Mouse (Mus musculus): ENCODE results near the gene Crlf1. TPM values are rescaled to one million over a fixed set of nuclear protein-coding genes. Genes with fewer than 3 reads are reported as not detected.

Crlf1 gene
- total RNA-seq, 2 experiments from 2014 or later: 2.5 to 3.7 TPM

DNA sequence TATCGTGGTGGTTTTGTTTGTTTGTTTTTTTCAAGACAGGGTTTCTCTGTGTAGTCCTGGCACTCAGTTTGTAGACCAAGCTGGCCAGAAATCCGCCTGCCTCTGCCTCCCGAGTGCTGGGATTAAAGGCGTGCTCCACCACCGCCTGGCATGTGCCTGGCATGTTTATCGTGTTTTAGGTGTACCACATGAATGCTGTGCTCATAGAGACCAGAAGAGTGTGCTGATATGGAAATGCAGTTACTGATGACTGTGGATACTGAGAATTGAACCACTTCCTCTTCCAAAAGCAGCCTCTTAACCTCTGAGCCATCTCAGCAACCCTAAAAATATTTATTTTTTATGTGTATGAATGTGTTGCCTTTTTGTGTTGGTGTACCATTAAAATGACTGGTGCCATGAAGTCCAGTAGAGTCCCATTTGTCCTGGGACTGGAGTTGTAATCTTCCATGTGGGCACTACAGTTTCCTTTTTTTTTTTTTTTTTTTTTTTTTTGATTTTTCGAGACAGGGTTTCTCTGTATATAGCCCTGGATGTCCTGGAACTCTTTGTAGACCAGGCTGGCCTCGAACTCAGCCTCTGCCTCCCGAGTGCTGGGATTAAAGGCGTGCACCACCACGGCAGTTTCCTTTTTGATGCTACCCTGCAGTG, 19.4 kb downstream of the Crlf1 start:
- no peak for ATAC-seq (replicated peaks; ENCODE audit: low FRiP score, poor library complexity, severe bottlenecking)

DNA sequence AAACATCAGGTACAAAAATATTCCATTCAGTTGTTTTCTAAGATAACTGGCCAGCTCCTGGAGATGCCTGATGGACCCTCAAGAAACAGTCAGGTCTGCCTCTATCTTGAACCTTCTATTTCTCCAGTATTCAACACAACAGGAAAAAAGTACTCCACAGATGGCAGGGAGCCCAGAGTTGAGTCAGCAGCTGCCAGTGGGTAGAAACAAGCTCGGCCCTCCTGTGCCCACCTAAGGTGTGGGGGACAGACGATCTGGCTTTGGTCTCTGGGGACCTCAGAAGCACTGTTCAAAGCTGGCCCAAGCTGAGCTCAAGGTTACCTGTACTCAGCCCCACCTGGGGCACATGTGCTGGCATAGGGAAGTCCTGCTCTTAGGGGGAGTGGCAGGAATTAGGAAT, 20.5 kb downstream of the Crlf1 start:
- ATAC-seq (replicated peaks; ENCODE audit: low FRiP score, poor library complexity, severe bottlenecking): no peak

DNA sequence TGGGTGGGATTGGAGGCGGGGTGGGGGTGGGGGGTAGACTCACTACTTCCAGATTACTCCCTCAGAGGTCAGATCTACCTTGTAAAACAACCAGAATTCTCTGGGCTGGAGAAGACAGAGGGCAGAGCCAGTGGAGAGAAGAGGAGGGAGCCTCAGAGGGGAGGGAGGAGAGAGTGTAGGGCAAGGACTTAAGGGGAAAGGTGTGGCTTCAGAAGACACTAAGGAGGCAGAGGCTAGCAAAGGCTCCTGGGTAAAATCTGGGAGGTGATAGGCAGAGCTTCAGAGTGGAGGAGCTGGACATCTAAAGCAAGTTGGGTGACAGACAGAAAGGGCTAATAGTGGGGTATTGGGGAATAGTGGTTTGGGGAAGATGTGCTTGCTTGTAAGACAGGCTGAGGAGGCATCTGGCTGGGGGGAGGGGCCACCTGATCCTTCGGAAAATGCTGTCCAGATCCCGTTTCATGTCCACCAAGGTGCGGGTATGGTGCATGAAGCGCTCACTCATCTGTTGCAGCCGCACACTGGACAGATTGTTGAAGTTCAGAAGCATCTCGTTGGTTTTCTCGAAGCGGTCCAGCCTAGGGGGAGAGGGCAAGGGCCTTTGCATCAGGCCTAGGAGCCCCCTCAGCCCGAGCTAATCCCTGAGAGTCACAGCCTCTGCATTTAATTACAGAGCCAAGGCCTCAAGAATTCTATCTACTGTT, 25.1 kb downstream of the Crlf1 start:
- no peak for ATAC-seq (replicated peaks; ENCODE audit: low FRiP score, poor library complexity, severe bottlenecking)

DNA sequence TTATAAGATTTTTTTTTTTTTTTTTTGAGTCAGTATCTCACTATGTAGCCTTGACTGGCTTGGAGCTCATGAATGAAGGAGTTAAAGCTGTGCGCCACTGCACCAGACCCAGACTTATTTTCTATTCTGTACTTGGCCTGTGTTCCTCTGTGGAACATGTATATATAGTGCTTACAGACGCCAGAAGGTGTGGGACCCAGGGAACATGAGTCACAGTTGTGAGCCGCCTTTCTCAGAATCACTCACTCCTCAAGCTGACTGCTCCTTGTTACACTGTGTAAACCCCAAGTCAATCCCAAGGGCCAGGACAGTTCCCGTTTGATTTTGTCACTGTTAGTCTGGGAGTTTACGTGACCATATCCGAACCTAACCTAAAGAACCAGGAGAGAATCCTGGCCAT, 26.1 kb downstream of the Crlf1 start:
- no peak for ATAC-seq (replicated peaks; ENCODE audit: low FRiP score, poor library complexity, severe bottlenecking)

DNA sequence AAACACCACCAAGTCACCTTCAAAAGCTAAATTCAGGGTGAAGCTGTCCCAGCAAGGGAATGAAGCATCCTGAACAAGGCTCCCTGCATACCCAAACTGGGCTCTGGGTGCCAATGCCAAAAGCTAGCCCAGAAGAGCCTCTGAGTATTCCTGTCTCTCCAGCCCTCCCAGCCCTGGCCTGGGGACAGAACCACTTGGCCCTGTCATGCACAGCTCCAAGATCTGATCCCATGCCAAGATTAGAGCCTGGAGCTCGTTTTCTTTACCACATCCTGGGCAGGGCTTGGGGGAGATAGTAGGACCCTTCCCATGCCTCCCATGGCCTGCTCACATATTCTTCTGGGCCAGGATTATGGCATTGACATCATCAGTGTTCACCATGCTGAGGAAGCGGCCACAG, 26.6 kb downstream of the Crlf1 start:
- no peak for ATAC-seq (replicated peaks; ENCODE audit: low FRiP score, poor library complexity, severe bottlenecking)

DNA sequence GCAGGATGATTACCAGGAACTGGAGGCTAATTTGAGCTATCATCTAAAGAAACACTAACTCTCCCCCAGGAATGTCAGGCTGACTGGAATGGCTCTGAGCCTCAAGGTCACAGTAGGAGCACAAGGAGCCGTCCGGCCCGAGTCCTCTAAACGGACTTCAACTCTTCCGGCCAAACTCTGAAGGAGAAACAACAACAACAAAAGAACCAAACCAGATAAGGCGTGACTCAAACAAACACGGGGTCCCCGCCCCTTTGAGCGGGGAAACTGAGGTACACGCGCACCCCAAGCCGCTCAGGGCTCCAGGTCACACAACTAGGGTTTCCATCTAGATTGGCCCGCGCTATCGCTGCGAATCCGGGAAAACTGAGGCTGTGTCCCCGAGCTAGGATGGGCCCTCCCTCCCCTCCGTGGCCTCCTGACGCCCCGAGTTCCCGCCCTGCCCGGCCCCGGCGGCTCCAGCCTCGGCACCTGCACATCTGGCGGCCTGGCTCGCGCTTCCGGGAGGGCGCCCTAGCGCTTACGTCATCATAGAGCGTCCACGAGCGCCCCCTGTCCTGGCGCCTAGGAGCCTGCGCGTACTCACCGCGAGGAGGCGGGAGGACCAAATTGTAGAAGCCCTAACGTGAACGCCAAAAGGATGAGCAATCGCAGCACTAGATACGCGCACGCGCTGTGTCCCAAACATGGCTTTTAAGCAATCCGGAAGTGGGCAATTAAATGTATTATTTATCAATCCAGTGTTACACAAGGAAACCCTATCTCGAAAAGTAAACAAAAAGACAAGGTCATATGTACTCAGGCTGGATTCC, 29.8 kb downstream of the Crlf1 start:
- ATAC-seq (replicated peaks; ENCODE audit: low FRiP score, poor library complexity, severe bottlenecking): peak; percentile 84

DNA sequence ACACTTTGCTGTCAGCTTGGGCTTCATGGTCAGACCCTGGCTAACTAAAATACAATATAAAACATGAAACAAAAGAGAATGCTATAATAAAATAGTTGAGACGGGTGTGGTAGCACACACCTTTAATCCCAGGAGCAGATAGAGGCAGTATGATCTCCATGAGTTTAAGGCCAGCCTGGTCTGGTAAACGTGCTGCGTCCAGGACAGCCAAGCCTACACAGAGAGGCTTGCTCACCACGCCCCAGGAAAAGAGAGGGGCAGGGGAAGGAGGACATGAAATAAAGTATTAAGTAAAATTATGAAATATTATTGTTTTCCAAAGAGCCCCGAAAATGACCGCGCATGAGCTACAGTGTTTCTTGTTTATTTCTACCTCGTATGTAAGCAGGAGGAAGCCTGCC, 34.2 kb downstream of the Crlf1 start:
- peak; percentile 25 for ATAC-seq (replicated peaks; ENCODE audit: low FRiP score, poor library complexity, severe bottlenecking)

DNA sequence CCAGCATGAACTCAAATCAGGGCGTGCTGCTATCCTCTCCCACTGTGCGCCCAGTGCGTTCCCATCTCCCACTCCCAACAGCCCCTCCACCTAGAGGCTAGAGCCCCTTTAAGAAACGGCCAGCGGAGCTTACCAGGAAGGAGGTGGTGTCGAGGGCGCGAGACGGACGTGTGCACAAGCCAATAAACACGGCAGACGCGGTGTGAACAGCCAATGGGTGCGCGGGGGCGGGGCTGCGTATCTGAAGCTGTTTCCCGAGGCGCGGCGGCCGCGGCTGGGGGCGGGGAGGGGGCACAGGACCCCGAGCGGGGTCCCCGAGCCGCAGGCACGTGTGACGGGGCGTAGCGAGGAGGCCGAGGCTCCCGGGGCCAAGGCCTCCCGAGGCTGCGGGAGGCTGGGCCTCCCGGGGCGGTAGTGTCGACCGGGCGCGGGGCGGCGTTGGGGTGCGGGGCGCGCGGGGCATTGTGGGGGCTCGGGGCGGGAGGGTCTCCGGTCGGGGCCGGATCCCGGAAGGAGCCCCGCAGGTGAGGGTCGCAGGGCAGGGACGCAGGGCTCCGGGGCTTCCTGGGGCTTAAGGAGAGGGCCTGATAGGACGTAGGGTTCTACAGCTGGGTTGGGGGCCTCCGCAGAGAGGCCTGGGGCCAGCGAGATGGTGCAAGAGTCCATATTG, 34.7 kb downstream of the Crlf1 start, which contains the start of the genes Fkbp8 and Kxd1:
Gene Fkbp8, plus strand, starts transcription at position 213 of the 670 bp plus-strand sequence.
Gene Kxd1, minus strand, starts transcription at position 445 of the 670 bp plus-strand sequence.
- peak; percentile 81 for ATAC-seq (replicated peaks; ENCODE audit: low FRiP score, poor library complexity, severe bottlenecking)

DNA sequence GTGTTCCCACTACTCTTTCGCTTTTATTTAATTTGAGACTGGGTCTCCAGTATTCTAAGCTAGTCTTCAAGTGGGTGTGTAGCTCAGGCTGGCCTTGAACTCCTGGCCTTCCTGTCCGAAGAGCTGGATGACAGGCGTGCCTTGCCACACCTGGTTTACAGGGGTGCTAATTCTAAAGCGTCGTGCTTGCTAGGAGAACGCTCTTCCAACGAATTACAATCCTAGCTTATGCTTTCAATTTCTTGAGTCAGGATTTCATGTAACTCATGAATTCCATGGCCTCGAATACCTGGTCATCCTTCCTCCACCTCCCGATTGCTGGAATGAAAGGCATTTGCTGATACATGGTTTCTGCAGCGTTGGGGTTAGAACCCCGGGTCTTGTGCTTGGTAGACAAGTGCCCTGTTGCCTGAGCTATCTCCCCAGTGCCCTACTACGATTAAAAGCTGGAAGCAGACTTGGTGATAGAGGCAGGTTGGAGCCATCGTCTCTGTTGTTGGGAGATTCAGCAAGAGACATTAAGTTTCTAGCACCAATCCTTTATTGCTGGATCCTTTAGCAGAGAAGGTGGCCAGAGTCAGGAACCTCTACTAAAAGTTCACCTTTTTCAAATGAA, 35.3 kb downstream of the Crlf1 start:
- ATAC-seq (replicated peaks; ENCODE audit: low FRiP score, poor library complexity, severe bottlenecking): no peak

DNA sequence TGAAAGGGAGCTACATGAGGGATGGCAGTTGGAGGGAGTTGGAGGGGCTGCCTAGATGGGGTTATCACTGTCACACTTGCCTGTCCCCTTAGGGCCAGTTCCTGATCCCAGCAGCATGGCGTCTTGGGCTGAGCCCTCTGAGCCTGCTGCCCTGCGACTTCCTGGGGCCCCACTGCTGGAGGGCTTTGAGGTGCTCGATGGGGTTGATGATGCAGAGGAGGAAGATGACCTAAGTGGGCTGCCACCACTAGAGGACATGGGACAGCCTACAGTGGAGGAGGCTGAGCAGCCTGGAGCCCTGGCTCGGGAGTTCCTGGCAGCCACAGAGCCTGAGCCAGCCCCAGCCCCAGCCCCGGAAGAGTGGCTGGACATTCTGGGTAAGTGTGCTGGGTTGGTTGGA, 36.3 kb downstream of the Crlf1 start:
- ATAC-seq (replicated peaks; ENCODE audit: low FRiP score, poor library complexity, severe bottlenecking): no peak

DNA sequence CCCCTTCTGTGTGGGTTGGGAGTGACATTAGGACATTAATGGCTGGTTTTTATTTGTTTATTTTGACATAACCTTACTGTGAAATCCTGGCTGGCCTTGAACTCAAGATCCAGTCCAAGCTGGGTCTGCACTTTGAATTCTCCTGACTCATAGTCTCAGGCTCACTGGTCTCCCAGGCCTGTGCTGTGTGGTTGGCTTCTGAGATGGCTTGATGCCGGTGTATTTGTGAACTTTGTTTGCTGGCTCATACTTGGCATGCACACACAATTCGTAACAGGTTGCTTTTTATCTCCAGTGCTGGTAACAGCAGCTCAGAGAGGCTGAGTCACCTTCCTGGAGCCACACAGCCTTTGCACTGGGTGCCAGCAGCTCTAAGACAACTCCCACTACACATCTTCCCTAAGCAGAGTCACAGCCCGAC, 36.8 kb downstream of the Crlf1 start:
- ATAC-seq (replicated peaks; ENCODE audit: low FRiP score, poor library complexity, severe bottlenecking): peak; percentile 51

DNA sequence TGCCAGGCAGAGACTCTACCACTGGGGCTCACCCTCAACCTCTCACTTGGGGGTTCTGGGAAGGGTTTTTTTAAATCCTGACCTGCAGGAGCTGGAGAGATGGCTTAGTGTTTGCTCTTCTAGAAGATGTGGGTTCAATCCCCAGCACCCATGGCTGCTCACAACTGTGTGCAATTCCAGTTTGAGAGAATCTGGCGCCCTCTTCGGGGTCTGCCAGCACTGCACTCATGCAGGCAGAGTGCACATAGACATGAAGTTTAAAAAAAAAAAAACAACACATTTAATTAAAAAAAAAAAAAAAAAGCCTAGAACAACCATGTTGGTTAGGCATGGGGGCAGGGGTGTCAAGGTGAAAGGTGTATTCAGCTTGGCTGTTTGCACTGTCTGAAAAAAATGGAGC, 37.4 kb downstream of the Crlf1 start:
- ATAC-seq (replicated peaks; ENCODE audit: low FRiP score, poor library complexity, severe bottlenecking): no peak

DNA sequence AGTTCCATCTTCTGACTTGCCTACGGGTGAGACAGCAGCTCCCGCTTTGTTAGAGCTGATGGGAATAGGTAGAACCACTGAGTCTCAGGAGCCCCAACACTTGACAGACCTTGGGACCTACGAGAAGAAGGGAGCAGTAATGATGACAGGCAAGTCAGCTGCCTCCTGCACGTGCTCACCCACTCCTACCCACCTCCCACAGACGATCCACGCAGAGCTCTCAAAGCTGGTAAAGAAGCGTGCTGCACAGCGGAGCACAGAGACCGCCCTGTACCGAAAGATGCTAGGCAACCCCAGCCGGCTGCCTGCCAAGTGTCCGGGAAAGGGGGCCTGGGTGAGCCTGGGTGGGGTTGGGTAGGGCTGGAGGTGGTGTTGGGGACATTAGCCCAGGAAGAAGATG, 41.3 kb downstream of the Crlf1 start:
- no peak for ATAC-seq (replicated peaks; ENCODE audit: low FRiP score, poor library complexity, severe bottlenecking)

DNA sequence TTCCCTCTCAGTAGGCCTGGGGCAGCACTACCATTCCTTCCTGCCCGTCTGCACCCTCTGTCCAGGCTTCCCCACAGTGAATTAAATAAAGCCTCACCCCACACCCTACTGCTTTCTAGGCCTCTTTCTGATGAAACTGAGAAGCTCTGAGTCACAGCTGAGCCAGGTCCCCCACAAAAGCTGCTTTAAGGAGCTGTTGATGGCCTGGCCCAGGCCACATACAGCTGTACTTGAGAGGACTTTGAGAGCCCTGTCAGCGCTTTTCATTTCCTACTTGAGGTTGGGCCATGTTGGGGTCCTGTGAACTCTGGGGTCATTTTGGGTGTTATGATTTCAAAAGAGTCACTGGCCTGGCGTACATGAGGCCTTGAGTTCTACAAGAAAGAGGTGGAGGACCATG, 42.3 kb downstream of the Crlf1 start:
- no peak for ATAC-seq (replicated peaks; ENCODE audit: low FRiP score, poor library complexity, severe bottlenecking)

DNA sequence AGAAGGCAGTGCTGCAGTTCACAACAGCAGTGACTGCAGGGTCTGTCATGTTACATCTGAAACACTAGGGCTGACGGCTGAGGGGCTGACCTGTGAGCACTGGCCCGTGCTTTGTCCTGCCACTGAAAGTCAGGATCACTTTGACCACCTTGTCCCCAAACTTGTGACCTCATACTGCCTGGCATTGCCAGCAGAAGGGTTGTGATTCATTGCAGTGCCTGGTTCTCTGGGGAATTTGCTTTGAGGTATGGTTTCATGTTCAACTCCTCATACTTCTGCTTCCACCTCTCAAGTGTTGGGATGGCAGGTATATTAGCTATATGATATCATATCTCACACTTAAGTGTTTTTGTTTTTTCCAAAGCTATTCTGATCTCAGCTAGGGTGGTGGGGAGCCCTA, 42.7 kb downstream of the Crlf1 start:
- no peak for ATAC-seq (replicated peaks; ENCODE audit: low FRiP score, poor library complexity, severe bottlenecking)

DNA sequence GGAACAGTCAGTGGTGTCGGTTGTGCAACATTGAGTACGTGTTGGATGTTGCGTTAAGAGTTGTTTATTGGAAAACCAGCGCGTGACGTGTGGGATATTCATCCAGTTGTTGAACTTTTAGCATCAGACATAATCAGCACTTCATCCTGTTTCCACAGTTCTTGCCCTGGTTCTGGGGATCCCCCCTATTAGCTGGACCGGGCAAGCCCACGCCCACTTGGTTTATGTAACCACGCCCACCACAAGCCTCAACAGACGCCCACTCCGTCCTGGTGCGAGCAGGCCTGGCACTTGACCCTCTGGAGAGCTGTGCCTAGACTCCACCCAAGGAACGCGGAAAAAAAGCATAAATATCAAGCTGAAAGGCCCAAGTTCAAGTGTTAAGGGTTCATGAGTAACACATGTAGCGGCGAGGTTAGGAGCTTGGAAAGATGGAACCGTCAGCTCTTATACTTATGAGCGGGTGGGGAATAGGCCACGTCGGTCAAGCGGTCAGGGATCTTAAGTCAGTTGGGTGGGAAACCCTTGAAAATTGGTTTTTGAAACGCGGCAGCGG, 45.1 kb downstream of the Crlf1 start:
- peak; percentile 32 for ATAC-seq (replicated peaks; ENCODE audit: low FRiP score, poor library complexity, severe bottlenecking)

DNA sequence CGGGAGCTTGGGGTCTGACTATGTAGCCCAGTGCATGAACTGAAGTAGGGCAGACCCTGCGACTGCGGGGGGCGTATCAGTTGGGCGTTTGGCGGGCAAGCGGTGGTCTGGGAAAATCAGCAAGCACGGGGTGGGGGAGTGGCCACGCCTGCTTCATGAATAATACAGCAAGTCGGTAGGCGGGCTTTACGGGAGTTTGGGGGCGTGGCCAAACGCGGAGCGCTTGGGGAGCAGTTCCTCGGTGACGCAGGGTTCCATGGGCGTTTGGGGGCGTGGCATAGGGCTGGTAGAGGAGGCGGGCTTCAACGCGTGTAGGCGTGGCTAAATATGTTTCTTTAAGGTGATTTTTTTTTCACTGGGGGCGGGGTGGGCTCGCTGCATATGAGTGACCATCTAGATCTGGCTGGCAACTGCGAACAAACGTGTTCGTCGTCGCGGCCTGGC, 45.7 kb downstream of the Crlf1 start:
- peak; percentile 78 for ATAC-seq (replicated peaks; ENCODE audit: low FRiP score, poor library complexity, severe bottlenecking)

DNA sequence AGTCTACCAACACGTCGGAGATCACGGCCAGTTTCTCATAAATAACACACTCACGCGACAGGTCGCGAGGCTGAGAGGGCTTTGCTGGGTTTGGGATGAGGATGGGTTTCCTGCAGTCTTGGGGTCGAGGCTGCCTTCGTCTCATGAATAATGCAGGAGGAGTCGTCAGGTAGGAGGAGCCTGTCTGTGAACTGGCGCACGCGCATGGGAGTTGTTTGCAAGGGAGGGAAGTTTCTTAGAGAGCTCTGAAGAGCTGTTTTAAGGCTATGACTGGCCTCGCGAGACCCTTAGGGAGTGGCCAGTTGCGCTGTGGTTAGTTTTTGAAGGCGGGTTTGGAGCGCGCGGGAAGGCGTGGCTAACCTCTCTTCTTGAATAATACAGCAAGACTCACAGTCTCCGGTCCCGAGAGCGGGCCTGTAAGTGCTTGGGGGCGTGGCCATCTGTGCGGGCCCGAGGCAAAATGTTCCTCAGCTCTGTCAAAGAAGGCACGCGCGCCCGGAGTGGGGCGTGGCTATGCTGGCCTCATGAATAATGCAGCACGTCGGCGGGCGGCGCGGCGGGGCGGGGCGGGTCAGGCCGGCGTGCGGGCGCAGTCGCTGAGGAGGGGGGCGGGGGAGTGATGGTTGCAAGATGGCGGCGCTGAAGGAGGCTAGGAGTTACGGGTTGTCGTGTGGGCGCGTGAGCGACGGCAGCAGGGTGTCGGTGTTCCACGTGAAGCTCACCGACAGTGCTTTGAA, 46.3 kb downstream of the Crlf1 start, which contains the start of gene Ell:
Gene Ell, plus strand, starts transcription at position 381 of the 737 bp plus-strand sequence.
- ATAC-seq (replicated peaks; ENCODE audit: low FRiP score, poor library complexity, severe bottlenecking): peak; percentile 72
